Mouse (Mus musculus) ZHBTc4 (cell line): Measurements from ENCODE around the gene Entpd1.
"Not testable (repeated sequence)": the region's sequence is repeated elsewhere in the genome, so short reads cannot be mapped to it uniquely, and the experiment has no call there.

ENCODE experiments used
- DNase-seq: peaks from one replicate; pipeline ENCODE4 v3.0.0-alpha.2; 2011; ENCODE audit warnings: low read depth, low spot score

Entpd1 gene

DNA sequence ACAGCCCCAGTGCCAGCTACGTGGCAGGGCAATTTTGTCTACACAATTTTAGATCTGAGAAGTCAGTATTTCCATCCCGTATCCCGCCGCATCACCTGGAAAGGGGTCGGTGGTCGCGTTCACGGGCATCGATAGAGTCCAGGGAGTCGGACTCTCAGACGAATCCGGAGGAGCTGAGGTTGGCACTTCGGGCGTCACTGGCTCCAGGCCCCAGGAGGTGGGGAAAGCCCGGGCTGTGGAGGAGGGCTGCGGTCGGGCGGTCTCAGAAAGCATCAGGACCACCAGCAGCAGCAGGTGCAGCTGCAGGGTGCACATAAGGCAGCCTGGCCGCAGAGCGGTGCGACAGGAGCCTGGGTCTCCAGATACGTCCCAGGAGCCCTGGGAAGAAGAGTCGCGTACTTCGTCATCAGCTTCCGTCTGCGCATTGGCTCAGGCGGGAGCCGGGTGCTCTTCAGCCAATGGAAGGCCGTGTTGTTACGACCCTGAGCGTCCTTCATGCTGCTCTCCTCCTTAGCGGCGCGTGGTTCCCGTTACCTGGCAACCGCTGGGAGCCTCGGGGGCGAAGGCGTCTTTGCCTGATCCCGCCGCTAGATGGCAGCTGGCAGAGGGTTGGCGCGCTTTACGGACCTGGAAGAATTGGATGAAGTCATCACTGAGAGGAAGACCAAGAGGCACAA, at the start of gene Entpd1, which contains the start of gene Tctn3:
Gene Entpd1, plus strand, starts transcription at position 537 of the 677 bp plus-strand sequence.
Gene Tctn3, minus strand, starts transcription at position 404 of the 677 bp plus-strand sequence.
- peak; percentile 99 for DNase-seq

DNA sequence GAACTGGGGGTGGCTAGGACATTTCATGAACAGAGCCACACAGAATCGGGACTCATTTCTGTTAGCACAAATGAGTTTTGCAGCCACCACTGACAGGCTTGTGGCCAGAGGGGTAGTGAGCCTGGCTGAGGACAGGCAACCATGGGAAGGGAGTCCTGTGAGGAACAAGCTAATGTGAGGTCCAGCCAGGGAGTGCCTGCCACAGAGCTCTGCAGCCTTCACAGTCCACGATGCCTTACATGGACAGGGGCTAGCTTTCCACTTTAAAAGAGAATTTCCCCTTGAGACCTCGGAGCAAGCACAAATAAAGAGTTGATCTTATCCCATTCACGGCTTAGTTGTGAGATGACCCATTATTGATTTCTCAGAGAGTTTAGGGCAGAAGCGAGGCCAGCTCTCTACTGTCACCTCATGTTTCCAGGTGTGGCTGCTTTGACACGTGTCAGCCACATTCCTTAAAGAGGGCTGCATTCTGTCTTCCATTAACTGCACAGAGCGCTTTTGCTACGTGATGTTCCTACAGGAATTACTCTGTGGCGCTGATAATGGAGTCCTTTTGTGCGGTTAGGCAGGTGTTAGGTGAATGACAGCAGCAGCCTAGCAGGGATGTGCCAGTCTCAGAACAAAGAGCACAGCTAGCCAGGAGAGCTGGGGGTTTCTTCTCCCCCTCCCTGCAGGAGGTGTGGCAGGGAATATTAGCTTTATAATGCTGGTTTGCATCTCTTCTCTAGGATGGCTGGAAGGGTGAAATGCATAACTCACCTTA, 48.1 kb upstream of the Entpd1 start:
- DNase-seq: no peak

DNA sequence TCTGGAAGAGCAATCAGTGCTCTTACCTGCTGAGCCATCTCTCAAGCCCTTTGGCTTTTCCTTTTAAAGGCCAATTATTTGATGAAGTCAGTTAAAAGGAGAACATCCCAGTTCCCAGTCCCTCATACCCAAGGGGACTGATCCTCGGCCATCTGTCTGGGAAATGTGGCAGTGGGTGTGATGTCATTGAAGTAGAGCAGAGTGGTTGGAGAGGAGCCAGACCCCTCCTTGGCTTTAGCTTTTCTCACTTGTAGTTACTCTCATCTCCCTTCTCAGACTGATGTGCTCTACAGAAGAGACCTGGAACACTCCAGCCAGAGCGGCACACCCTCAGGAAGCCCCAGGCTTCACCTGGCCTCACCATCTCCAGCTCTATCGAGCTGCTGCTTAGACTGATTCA, 44.5 kb upstream of the Entpd1 start:
- DNase-seq: no peak

DNA sequence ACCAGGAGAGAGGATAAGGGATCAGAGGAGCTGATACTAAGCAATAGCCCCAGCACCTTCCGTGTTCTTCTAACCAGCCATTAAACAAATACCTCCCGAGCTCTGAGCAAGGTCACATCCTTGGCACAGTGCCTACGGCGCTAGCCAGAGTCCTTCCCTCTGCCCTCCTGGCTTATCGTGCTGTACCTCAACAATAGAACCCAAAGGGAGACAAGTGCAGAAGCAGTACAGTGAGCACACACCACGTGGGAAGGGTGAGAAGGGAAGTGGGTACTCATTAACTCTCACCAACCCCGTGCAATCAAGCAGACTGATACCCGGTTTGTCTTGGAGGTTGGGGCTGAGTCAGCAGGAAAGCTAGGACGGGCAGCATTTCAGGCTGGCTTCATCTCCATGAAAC, 41.4 kb upstream of the Entpd1 start:
- no peak for DNase-seq

DNA sequence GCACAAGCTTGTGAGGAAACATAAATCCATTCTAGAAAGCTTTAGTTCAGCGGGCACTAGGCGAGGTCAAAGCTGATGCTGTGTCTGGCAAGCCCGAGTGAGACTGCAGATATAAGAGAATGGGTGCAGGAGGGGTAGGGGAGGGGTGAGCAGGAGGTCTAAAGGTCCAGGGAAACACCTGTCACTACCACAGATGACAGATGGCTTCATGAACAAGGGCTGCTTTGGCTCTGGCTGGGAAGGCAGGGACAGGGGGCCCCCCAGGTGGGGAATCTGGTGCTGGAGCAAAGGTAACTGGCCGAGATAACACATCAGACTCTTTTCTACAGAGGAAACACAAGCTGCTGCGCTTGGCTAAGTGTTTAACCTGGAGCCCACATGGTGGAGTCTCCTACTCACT, 36.7 kb upstream of the Entpd1 start:
- DNase-seq: no peak

DNA sequence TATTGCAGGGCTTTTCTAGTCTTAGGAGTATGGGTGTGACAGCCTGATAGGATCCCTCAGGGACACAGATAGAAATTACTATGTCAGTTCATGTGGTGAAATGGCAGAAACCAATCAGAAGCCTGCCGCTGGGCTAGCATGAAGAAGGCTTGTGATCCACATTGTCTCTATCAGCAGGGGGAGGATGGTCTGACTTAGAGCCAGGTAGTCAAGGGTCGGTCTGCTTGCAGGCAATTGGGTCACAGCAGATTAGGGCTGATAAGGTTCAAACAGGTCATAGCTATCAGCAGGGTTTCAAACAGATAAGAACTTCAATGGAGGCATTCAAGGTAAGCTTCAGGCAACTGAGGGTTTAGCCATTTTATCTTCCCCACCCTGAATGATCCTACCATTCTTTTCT, 31.3 kb upstream of the Entpd1 start:
- DNase-seq: no peak

DNA sequence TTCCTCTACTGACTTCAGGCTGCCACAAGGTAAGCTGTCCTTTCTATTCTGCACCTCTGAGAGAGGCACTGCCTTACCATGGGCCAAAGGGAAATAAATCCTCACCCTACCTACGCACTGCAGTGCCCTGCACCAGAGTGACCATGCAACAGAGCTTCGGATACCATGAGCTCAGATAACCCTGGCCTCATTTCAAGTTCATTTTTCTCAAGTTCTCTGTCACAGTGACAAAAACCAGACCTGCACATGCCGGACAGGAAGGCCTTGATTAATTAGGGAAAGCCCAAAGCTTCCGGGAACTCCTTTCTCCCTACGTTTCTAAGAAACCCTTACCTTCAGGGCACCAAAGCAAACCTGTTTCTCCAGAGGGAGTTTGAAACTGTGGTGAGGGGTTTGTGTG, 30.5 kb upstream of the Entpd1 start:
- DNase-seq: no peak

DNA sequence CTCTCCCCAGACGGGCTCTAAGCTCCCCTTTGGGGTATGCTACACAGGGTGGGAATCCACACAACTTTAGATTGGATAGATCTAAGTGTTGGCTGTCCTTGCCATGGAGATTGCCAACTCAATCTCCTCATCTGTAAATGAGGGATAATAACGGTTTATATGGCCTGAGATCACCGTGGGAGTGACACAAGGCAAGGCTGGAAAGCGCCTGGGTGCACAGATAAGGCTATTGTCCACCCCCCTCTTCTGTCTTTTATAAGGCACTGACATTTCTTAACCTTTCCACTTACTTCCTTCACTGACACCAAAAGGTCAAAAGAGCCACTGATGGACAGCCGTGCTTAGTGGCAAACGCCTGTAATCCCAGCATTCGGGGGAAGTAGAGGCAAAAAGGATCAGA, 25.3 kb upstream of the Entpd1 start:
- no peak for DNase-seq

DNA sequence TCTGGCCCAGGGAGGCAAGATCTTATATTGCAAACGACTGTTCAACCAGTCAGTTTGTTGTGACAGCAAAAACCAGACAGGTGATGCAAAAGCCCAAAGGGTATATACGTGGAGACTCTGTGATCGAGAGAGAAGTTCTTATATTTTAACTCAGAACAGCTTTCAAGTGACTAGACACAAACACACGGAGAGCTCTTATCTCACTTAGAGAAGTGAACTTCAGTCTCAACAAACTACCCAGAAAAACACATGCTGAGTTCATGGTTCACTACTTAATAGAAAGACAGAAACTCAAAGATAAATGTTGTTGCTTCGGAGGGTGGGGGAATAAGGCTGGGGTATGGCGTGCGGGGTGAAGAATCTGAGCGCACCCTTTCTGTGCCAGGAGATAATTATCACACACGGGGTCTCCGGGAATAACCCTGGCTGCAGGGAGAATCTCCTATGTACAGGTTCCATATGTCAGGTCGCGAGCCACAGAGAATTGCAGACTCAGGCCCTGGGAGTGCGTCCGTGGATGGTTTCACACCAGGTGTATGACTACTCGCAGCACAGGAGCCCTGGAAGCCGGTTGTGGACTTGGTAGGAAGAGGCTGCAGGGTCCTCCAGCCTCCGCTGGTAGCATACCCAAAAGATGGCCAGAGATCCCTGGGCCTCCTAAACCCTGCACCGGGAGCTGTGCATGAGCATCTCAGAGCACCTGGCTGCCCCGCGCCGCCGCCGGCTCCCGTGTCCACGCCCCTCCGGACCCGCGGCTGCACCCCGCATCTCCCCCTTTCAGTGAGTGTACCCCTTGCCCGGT, 24.5 kb upstream of the Entpd1 start:
- DNase-seq: no peak

DNA sequence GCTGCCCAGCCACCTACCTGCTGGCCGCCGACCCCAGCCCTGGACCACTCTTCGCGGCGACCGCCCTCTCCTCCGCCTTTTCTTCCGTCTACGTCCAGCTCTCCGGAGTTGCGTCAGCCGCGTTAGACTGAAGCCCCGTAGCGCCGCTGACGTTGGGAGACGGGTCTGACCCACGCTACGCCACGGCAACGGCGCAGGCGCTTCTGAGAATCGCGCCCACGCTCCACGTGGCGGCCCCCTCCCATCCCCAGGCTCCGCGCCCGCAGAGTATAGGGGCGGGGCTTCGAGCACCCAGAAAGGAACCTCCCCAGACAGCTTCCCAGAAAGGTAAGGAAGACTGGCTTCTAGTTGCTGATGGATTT, 23.9 kb upstream of the Entpd1 start, which contains the start of gene Aldh18a1:
Gene Aldh18a1, minus strand, starts transcription at position 171 of the 362 bp plus-strand sequence.
- peak; percentile 97 for DNase-seq

DNA sequence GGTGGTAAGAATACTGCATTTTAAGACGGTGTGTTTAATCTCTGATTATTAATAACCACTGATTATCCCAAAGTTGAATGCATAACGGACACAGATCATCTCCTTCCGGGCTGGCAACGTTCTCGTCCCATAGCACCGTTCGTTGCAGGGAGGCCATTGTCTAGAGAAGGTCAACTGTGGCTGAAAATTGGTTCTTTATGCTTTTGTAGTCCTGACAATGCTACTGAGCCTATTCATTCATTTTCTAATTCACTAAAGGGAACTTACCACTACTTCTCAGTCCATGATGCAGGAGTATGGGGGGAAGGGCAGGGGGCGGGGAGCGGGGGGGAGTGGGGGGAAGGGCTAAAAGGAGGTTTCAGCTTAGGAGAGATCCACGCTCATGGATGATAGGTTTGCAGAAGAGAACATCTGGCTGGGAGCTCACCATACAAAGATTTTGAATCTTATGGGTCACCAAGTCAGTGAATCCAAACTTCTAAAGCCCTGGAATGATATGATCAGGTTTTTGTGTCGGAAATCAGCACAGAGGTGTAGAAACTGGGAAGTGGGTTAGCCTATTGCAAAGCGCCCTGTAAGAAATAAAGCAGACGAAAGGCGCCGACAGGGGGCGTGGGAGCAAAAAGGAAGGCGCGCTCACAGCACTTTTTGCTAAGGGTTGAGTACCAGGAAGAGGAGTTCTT, 23.2 kb upstream of the Entpd1 start:
- peak; percentile 93 for DNase-seq

DNA sequence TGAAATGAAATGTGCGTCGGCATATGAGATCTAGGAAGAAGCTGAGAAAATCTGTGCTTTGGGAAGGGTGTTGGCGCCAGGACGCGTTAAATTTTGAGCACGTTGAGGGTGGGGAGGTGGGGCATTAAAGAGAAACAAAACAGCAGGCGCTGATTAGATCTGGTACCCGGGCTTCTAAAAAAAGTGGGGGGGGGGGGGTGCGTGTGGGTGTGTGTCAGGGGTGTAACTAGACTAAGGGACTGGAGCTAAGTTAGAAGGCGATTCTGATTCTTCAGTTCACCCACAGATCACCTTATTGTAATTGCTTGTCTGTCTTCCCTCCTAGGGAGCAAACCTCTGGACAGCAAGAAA, 22.7 kb upstream of the Entpd1 start:
- DNase-seq: no peak

DNA sequence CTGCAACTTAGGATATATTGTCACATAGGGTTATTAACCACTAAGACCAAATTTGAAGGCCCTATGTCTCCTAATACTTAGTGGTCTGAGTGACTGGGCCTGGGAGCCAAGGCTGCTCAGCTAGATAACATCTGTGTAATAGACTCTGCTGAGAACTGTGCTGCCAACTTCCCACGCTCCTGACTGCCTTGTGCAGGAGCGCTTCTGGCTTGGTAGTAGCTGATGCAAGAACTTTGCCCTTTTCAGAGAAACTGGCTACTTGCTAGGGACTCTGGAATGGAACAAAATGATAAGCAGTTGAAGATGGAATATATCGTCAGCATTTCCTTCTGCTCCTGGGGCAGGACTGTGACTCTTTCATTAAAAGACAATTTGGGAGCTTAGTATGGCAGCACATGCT, 16.9 kb upstream of the Entpd1 start:
- DNase-seq: no peak

DNA sequence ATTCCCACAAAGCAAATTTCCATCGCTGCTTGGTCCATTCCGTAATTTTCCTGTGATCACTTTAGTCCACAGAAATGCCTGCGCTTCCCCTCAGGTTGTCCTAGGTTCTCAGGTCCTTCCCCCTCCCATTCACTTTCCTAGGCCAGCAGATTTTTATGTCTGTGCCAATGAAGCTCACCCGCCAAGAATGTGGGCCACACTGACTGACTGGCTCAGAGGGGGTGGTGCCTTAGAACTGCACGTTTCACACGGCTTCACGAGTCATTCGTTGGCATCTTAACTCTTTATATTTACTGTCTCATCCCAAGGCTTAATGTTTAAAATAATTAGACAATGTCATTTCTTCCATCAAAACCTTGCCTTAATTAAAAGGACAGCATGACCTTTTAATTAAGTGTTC, 16.3 kb upstream of the Entpd1 start:
- no peak for DNase-seq

DNA sequence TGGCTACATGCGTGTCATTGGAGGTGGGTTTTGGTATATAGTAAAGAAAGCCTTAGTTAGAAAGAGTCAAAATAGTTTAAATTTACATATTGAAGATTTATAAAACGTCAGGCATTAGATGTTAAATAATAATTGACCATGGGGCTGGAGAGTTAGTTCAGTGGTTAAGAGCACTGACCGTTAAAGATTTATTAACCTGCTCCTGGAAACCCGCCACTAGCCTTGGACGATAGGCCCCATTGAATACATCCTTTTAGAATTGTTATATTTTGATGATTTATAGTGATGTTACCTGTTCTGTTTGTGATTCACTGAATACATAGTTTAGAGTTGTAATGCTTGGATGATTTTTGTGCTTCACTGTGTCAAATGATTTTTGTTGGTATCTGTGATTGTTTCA, 11.3 kb upstream of the Entpd1 start:
- DNase-seq: not testable (repeated sequence)

DNA sequence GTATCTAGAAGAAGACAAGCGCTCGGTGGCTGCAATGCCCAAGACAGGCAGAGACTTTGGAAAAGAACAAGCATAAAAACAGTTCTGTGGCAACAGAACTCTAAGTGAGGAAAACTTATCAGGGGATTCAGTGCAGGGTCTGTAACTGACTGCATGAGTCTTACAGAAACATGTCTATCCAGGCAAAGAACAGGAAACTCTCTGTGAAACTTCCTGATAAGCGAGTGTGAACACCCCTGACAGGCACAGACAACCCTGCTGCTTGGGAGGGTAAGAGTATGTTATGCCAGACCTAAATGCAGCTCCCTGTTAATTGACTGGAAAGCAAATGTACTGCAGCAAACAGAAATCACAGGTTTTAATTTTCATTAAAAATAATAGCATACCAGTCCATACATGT, 10.3 kb upstream of the Entpd1 start:
- no peak for DNase-seq

DNA sequence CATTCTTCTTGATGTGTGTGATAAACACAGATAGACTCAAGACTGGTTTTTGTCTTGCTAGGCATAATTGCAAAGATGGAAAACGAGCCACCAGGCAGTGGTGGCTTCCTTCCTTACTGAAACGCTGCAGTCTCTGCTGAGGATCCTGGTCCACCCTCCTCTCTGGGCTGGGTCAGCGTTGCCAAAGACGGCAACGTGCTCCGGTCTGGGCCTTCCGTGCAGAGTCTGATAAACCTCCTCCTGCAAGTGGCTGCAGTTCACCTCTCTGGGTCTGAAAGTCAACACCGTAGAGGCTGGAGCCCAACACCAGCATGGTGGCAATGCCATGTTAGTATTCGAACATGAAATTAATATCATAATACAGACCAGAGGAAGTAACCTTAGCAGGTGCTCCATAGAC, 7.0 kb upstream of the Entpd1 start:
- DNase-seq: no peak

DNA sequence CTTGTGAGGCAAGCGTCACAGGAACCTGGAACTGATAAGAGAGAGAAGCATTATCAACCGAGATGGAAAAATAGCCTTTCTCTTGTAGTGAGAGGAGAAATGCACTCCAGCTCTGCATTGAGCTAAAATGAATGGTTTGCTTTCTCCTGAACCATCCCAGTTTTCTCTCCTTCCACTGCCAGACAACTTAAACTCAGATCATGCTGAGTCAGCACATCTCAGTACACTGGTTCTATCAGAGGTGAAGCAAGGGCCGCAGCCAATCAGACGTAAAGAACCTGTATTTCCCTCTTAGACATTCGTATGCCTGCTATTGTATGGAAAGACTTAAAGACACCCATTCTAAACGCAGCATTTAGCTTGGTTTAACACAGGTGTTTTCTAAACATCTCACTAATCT, 4.5 kb upstream of the Entpd1 start:
- DNase-seq: no peak

DNA sequence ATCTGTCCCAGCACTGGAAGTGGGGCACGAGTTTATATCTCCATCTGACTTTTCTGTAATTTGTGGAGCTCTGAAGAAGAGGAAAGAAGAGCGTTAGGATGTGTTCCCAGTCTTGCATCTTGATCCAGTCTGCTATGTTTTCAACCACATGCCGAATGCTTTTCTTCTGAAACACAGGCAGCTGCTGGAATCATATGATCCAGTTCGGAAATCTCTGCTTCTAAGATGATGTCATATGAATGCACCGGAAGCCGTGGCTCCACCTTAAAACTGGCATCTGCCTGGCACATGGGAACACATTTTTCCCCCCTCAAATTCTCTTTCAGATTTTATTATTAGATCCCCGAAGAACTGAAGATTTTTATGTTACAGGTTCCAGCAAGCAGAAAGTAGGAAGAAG, 2.6 kb downstream of the Entpd1 start:
- DNase-seq: no peak

DNA sequence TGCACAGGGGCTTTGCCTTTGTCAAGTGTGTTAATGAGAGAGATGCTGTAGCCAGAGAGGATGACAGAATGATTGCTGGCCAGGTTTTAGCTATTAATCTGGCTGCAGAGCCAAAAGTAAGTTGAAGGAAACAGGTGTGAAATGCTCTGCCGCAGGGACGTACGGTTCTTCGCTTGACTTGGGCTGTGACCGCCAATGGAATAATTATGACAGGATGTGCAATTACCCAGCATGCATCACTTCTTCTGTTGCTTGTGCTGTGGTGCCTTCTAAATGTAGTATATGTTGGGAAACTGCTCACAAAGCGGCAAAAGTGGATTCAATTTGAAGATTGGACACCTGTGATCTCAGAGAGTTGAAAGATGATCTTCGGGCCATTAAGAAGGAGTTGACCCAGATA, 3.9 kb downstream of the Entpd1 start:
- no peak for DNase-seq

DNA sequence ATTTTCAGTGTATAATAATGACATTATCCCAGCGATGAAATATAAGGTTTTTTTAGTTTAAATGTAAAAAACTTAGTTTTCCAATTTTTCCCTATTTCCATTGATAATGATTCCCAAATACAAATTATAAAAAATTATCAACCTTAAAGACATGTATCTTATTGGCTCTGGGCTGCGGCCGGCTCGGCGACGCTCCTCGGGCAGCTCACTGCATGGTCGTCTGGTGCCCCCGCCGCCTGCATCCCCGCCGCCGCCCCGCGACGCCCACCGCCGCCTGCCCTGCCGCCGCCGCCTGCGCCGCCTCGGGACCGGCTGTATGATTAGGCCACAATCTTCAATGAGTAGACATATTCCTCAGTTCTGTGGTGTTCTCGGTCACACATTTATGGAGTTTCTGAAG, 9.4 kb downstream of the Entpd1 start:
- not testable (repeated sequence) for DNase-seq

DNA sequence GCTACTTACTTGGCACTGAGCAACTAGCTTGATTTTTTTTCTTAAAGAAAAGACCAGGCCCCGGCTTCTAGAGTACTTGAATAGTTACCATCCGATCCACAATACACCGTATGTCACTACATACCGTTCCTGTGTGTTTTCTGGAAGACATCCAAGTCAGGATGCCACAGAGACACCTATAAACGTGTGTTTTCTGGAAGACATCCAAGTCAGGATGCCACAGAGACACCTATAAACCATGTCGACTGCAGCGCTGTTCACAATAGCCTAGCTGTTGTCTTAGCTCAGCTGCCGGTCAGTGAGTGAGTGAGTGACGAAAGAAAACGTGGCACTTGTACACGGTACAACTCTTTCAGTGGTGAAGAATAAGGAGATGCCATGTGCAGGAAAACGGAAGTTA, 13.8 kb downstream of the Entpd1 start:
- DNase-seq: no peak
